Mouse (Mus musculus) bone marrow macrophage, adult 2 months (primary cell): ENCODE measurements around the gene Acss3. TPM values are rescaled to one million over a fixed set of nuclear protein-coding genes. Genes with fewer than 3 reads are reported as not detected.

Experiments used
- H3K27ac ChIP-seq: 2 replicates; pipeline ENCODE4 v1.5.1; 2012; ENCODE audit warnings: low read depth, low read length; ENCODE audit not compliant: insufficient read depth
- H3K4me1 ChIP-seq: 2 replicates; pipeline ENCODE4 v1.6.1; 2012; ENCODE audit warnings: low read length; ENCODE audit not compliant: control insufficient read depth, insufficient read depth
- H3K4me3 ChIP-seq: 2 replicates; pipeline ENCODE4 v1.5.1; 2012; ENCODE audit warnings: mild to moderate bottlenecking, low read length, moderate library complexity; ENCODE audit not compliant: insufficient read depth
- CTCF ChIP-seq: IDR thresholded peaks from 2 replicates; pipeline ENCODE4 v1.5.1; 2012; ENCODE audit warnings: low read depth, mild to moderate bottlenecking, low read length, moderate library complexity
- POLR2A ChIP-seq: IDR thresholded peaks from 2 replicates; pipeline ENCODE4 v1.6.1; 2012; ENCODE audit warnings: mild to moderate bottlenecking, low read depth, low read length, borderline replicate concordance
- polyA plus RNA-seq: library from polyadenylated mRNA; stranded (reverse); fragments of >200 nt; gene quantifications from 2 replicates; pipeline ENCODE4 v1.2.4, GENCODE M21; 2012; ENCODE audit not compliant: missing spikeins, insufficient read depth, insufficient read length

The Acss3 gene
- polyA plus RNA-seq, 1 experiment, result not detected

DNA sequence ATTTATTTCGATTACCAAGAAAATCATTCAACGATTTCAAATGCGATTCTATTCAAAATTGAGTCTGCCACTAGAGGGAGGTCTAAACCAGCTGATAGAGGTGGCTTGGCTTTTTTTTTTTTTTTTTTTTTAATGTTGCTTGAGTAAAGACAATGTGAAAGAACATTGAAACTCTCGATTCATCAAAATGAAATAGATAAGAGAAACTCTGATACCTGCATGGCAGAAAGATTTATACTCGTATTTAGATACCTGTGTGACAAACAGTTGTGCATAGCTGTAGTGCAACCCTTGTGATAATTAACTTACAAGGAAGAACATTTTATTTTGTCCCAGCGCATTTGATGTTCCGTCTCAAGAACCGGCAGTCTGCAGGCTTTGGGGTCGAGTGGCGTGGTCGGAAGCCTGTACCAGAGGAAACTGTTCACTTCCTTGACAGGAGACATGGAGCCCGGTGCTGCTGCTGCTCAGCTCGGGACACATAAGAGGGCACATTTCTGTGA is 190.8 kb downstream of the Acss3 start:
- TF ChIP-seq CTCF (no peak), POLR2A (no peak)
- Histone ChIP-seq H3K4me1 (no peaks in the 10 kb centered on the region), H3K27ac (no peak overlapping the region), H3K4me3 (no peak overlapping the region)

DNA sequence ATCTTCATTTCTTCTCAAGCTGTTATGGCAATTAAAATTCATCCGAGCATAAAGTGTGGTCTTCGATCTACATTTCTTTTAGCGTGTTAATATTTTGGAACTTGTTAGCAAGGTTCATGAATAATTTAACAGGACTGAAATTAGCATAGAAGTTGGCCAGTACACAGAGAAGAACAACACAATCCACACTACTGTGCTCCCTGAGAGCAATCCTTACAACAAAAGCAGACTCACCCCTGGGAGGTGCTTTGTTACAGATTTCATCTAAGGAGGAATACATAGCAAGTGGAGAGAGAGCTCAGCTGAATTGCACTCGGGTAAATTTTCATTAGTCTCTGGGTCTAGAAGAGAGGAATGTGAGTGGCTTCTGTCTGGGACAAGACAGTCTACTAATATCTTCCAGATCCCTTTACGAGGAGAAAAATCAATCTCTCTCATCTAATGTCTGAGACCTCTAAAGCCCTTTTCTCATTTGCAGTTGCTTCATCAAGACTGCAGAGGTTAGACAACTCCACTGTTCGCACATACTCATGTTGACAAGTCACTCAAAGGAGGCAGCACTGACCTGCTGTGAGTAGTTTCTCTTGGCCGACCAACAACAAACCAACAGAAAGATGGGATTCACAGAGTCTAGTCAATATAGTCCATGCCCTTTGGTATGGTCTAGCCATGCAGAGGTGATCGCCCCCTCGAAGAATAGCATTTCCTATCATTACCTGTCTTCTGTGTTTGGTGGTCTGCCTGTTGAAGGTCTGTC is 194.7 kb downstream of the Acss3 start:
- no peak overlapping the region for H3K4me3 ChIP-seq
- H3K4me1 ChIP-seq, result no peaks in the 10 kb centered on the region
- H3K27ac ChIP-seq, result no peak overlapping the region
- TF ChIP-seq CTCF (no peak), POLR2A (no peak)

DNA sequence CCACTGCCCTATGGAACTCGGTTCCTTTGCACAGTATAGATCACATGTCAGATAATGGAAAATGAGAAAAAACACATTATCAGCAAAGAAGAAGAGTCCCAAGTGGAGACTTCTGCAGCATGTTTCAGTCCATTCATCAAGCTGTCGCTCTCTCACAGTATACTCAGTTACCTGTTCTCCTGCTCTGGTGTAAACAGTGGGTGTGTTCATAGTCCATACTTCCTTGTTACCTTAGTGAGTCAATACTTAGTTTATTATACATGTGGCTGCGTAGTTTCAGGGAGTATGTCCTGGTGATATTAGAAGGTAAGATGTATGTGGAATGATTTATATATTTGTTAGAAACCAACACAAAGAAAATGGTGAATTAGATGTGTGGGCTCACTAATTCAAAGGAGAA is 198.7 kb downstream of the Acss3 start:
- Histone ChIP-seq H3K4me1 (no peaks in the 10 kb centered on the region), H3K27ac (no peak overlapping the region), H3K4me3 (no peak overlapping the region)
- TF ChIP-seq POLR2A, result no peak
- no peak for TF ChIP-seq CTCF

GRCm38 (mm10) chr10:106924334-106924733 is 199.1 kb downstream of the Acss3 start:
- TF ChIP-seq POLR2A (no peak), CTCF (no peak)
- Histone ChIP-seq H3K4me1 (no peaks in the 10 kb centered on the region), H3K27ac (no peak overlapping the region), H3K4me3 (no peak overlapping the region)

GRCm38 (mm10) chr10:106914822-106915221 is 208.6 kb downstream of the Acss3 start:
- Histone ChIP-seq H3K4me1 (no peaks in the 10 kb centered on the region), H3K27ac (no peak overlapping the region), H3K4me3 (no peak overlapping the region)
- TF ChIP-seq CTCF (no peak), POLR2A (no peak)

DNA sequence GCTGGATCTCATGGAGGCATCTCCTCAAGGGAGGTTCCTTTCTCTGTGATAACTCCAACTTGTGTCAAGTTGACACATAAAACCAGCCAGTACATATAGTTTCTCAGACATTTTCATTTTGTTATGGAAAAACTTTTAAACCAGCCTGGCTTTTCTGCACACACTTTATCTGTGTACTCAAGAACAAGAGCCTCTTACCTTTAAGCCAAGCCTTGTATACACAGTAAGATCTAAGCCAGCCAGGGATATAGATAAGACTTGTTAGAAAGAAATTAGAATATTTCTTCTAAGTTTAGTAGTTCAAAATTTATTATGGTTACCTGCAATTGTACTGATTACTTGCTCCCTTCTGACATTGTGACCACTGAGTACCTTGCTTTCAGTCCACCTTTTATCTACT is 209.2 kb downstream of the Acss3 start:
- no peaks in the 10 kb centered on the region for H3K4me1 ChIP-seq
- TF ChIP-seq POLR2A (no peak), CTCF (no peak)
- no peak overlapping the region for H3K27ac ChIP-seq
- H3K4me3 ChIP-seq, result no peak overlapping the region

DNA sequence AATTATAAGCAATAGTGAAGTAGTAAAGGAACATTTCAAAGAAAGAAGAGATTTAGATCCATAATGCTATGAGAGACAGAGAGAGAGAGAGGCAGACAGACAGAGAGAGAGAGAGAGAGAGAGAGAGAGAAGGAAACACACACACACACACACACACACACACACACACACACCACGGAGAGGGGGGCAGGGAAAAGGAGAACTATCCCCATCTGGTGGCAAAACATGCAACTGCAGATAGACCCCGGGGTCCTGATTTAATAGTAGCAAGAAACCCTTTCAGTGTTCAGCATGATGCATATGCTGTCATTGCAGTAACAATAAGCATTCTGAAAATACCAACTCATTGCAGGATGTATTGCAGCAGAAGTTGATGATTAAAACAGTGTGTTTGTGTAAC is 210.4 kb downstream of the Acss3 start:
- Histone ChIP-seq H3K4me1 (no peaks in the 10 kb centered on the region), H3K27ac (no peak overlapping the region), H3K4me3 (no peak overlapping the region)
- TF ChIP-seq POLR2A (no peak), CTCF (no peak)

DNA sequence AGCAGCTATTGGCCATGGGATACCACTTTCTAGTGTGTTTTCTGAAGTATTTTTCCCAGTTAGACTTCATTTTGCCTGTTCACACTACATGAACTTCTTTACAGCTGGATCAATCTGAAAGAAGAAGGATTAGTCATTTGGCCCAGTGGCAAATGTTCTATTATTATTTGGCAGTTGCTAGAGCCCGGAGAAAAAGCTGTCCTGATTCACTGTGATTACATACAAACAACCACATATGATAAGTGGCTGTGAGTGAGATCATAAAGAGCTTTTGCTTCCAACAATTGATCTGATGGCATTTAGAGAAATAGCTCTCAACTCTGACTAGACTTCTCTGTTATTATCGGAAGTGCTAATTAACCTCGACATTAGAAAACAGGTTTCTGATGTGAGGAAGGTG is 213.4 kb downstream of the Acss3 start:
- no peak for TF ChIP-seq CTCF
- no peak overlapping the region for H3K27ac ChIP-seq
- no peak overlapping the region for H3K4me3 ChIP-seq
- no peaks in the 10 kb centered on the region for H3K4me1 ChIP-seq

GRCm38 (mm10) chr10:106896351-106896750 is 227.1 kb downstream of the Acss3 start:
- Histone ChIP-seq H3K4me3 (no peak overlapping the region), H3K4me1 (no peaks in the 10 kb centered on the region), H3K27ac (no peak overlapping the region)
- TF ChIP-seq CTCF, result no peak
- no peak for TF ChIP-seq POLR2A

Other genes starting within 250 kb of the Acss3 start
- gene Lin7a, start 148.0 kb upstream of the Acss3 start, polyA plus RNA-seq, result not detected in 2 replicates